Mouse (Mus musculus) liver, postnatal 0 days (tissue): ENCODE measurements around the gene Abca2.

Source experiments
- CTCF ChIP-seq: sonication (generic); IDR thresholded peaks from 2 replicates; pipeline ENCODE4 v1.5.1; 2016; ENCODE audit warnings: antibody characterized with exemption, low read depth
- EP300 ChIP-seq: IDR thresholded peaks from 2 replicates; pipeline ENCODE4 v1.6.1; 2016; ENCODE audit warnings: antibody characterized with exemption, low read depth, mild to moderate bottlenecking

- no peak for TF ChIP-seq EP300
- TF ChIP-seq CTCF: no peak
Measured at GRCm38 (mm10) chr2:25492988-25493387, 64.5 kb downstream of the Abca2 start.
